Mouse (Mus musculus): ENCODE data around the gene Med25. TPM values are rescaled to one million over a fixed set of nuclear protein-coding genes. Genes with fewer than 3 reads are reported as not detected.

The Med25 gene
- polyA plus RNA-seq, 2 experiments = 69.1 to 142 TPM

DNA sequence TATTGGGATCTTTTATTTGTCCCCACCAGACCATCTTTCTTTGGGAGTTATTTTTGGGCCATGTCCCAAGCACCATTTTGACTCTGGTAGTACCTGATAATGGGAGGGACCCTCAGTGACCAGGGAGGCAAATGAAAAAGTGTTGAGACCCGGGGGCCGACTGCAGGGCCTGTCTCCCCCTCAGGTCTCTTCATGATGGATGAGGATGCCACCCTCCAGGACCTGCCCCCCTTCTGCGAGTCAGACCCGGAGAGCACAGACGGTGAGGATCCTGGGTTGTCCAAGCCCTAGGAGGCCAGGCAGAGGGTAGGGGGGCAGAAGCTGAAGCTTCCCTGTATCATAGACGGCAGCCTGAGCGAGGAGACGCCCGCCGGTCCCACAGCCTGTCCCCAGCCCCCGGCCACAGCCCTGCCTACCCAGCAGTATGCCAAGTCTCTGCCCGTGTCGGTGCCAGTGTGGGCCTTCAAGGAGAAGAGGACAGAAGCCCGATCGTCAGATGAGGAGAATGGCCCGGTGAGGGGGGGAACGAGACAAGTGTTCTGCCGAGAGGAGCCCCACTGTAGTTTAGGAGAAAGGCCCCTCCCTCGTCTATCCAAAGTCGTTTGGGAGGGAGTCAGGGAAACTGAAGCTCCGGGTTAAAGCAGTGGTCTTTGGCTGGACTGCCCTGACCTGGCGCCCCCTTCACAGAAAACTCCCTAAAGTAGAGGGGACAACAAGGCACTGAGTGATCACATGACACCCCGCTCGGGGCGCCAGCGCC lies 38.7 kb downstream of the Med25 start:
- H3K9ac ChIP-seq (ENCODE audit: low read depth, low read length, severe bottlenecking) = peak overlapping the region; percentile 54
- H3K27me3 ChIP-seq (ENCODE audit: control insufficient read depth, insufficient read depth, low read length) = no peaks in the 10 kb centered on the region
- H3K4me3 ChIP-seq (replicated peaks; ENCODE audit: low read length) = peak overlapping the region; percentile 51
- no peaks in the 10 kb centered on the region for H3K9me3 ChIP-seq (ENCODE audit: control insufficient read depth, low read length)
- H3K36me3 ChIP-seq (ENCODE audit: control insufficient read depth, insufficient read depth, low read length) = peaks cover 16% of the 10 kb centered on the region
- 31% methylated on average over 26 of the region's 26 CpGs for WGBS
- DNase-seq (ENCODE audit: low spot score) = no peak
- H3K4me1 ChIP-seq (ENCODE audit: control insufficient read depth, insufficient read depth, low read length) = peaks cover 27% of the 10 kb centered on the region
- peak overlapping the region; percentile 84 for H3K27ac ChIP-seq (replicated peaks; ENCODE audit: low read depth, low read length)
- no peak for ATAC-seq (ENCODE audit: low FRiP score, low read depth)
- peak overlapping the region; percentile 95 for H3K4me2 ChIP-seq (replicated peaks; ENCODE audit: low read depth, low read length, severe bottlenecking)
- TF ChIP-seq POLR2A (IDR thresholded peaks at IDR 0.05; ENCODE audit: borderline replicate concordance, extremely low read depth, insufficient read depth, insufficient read length) = no peak

DNA sequence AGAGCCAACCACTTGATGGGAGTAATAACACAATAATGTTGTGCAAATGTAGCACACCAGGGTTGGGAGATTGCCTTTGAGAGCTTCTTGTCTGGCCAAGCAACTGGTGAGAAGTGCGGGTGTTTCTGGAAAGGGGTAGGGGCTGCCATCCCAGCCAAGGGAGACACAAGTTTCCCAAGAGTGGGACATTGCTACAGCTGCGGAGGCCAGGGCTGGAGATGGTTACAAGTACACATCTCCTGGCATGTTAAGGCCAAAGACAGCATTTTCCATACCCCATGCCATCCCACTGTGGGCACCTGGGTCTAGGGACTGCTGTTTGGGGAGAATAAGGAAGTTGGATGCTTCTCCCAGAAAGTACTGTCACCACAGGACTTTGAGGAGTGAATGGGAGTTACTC lies 39.4 kb downstream of the Med25 start:
- no peak for TF ChIP-seq POLR2A (IDR thresholded peaks at IDR 0.05; ENCODE audit: borderline replicate concordance, extremely low read depth, insufficient read depth, insufficient read length)
- no peak for DNase-seq (ENCODE audit: low spot score)
- WGBS = 95% methylated on average over 2 of the region's 2 CpGs
- Histone ChIP-seq H3K4me1 (ENCODE audit: control insufficient read depth, insufficient read depth, low read length) (peaks cover 27% of the 10 kb centered on the region), H3K4me3 (replicated peaks; ENCODE audit: low read length) (no peak overlapping the region), H3K9ac (ENCODE audit: low read depth, low read length, severe bottlenecking) (no peak overlapping the region), H3K27me3 (ENCODE audit: control insufficient read depth, insufficient read depth, low read length) (no peaks in the 10 kb centered on the region), H3K36me3 (ENCODE audit: control insufficient read depth, insufficient read depth, low read length) (peaks cover 16% of the 10 kb centered on the region), H3K9me3 (ENCODE audit: control insufficient read depth, low read length) (no peaks in the 10 kb centered on the region), H3K27ac (replicated peaks; ENCODE audit: low read depth, low read length) (no peak overlapping the region), H3K4me2 (replicated peaks; ENCODE audit: low read depth, low read length, severe bottlenecking) (no peak overlapping the region)
- ATAC-seq (ENCODE audit: low FRiP score, low read depth) = no peak

DNA sequence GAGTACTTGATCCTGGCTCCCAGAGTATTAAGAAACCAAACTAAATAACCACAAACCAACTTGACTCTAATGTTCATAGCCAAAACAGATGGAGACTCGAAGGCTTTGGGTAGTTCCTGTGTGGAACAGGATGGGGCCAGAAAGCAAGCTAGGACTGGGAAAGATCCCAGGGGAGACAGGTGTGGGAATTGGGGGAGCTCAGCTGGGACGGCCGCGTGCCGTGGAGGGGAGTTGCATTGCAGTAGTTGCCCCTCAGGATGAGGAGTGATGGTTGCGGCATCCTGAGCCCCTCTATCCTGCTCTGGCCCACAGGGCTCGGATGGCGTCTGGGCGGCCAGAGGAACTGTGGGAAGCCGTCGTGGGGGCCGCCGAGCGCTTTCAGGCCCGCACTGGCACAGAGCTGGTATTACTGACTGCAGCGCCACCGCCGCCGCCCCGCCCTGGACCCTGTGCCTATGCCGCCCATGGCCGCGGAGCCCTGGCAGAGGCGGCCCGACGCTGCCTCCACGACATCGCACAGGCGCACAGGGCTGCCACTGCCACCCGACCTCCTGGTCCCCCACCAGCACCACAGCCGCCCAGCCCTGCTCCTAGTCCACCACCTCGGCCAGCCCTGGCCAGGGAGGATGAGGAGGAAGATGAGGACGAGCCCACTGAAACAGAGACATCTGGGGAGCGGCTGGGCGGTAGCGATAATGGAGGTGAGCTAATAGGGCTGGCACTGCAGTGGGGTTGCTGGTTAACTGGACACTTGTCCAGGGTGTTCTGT lies 40.1 kb downstream of the Med25 start:
- no peak overlapping the region for H3K9ac ChIP-seq (ENCODE audit: low read depth, low read length, severe bottlenecking)
- TF ChIP-seq POLR2A (IDR thresholded peaks at IDR 0.05; ENCODE audit: borderline replicate concordance, extremely low read depth, insufficient read depth, insufficient read length) = no peak
- 92% methylated on average over 34 of the region's 36 CpGs for WGBS
- H3K36me3 ChIP-seq (ENCODE audit: control insufficient read depth, insufficient read depth, low read length) = peaks cover 16% of the 10 kb centered on the region
- H3K9me3 ChIP-seq (ENCODE audit: control insufficient read depth, low read length) = no peaks in the 10 kb centered on the region
- peaks cover 28% of the 10 kb centered on the region for H3K4me1 ChIP-seq (ENCODE audit: control insufficient read depth, insufficient read depth, low read length)
- DNase-seq (ENCODE audit: low spot score) (no peak), ATAC-seq (ENCODE audit: low FRiP score, low read depth) (no peak)
- H3K4me3 ChIP-seq (replicated peaks; ENCODE audit: low read length) = no peak overlapping the region
- H3K4me2 ChIP-seq (replicated peaks; ENCODE audit: low read depth, low read length, severe bottlenecking) = no peak overlapping the region
- H3K27me3 ChIP-seq (ENCODE audit: control insufficient read depth, insufficient read depth, low read length) = no peaks in the 10 kb centered on the region
- no peak overlapping the region for H3K27ac ChIP-seq (replicated peaks; ENCODE audit: low read depth, low read length)

DNA sequence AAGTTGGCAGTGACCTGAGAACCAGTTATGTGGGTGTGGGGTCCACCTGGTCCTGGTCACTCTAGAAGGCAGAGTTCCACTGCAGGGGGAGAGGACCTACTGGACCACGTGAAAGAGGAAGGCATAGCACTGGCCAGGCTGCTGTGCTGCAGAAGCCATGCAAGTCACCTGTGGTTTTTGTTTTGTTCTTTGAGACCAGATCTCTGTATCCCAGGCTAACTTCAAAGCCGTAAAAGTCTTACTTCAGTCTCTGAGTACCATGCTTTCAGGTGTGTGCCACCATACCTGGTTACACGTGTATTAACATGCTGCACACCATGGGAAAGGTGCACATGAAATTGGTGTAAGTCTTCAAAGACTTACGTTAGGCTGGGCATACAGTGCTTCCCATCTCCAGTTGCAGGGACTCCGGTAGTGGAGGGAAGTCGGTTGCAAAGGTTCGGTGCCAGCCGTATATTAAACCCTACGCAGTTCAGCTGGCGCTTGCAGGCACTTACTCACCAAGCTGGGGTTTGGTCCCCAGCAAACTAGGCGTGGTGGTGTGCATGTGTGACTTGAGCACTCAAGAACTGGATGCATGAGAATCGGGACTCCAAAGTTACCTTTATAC lies 40.8 kb downstream of the Med25 start:
- no peaks in the 10 kb centered on the region for H3K9me3 ChIP-seq (ENCODE audit: control insufficient read depth, low read length)
- H3K4me1 ChIP-seq (ENCODE audit: control insufficient read depth, insufficient read depth, low read length) = peaks cover 29% of the 10 kb centered on the region

More for the DNA sequence above, 40.8 kb downstream of the Med25 start:
- H3K4me2 ChIP-seq (replicated peaks; ENCODE audit: low read depth, low read length, severe bottlenecking) = no peak overlapping the region
- ATAC-seq (ENCODE audit: low FRiP score, low read depth) = no peak
- no peaks in the 10 kb centered on the region for H3K27me3 ChIP-seq (ENCODE audit: control insufficient read depth, insufficient read depth, low read length)
- H3K9ac ChIP-seq (ENCODE audit: low read depth, low read length, severe bottlenecking) = no peak overlapping the region
- DNase-seq (ENCODE audit: low spot score) = no peak
- peaks cover 20% of the 10 kb centered on the region for H3K36me3 ChIP-seq (ENCODE audit: control insufficient read depth, insufficient read depth, low read length)
- H3K27ac ChIP-seq (replicated peaks; ENCODE audit: low read depth, low read length) = no peak overlapping the region
- H3K4me3 ChIP-seq (replicated peaks; ENCODE audit: low read length) = no peak overlapping the region
- TF ChIP-seq POLR2A (IDR thresholded peaks at IDR 0.05; ENCODE audit: borderline replicate concordance, extremely low read depth, insufficient read depth, insufficient read length) = no peak
- 91% methylated on average over 12 of the region's 12 CpGs for WGBS
